18 mouse cellular contexts compared by ENCODE assay signal in the genomic region with DNA sequence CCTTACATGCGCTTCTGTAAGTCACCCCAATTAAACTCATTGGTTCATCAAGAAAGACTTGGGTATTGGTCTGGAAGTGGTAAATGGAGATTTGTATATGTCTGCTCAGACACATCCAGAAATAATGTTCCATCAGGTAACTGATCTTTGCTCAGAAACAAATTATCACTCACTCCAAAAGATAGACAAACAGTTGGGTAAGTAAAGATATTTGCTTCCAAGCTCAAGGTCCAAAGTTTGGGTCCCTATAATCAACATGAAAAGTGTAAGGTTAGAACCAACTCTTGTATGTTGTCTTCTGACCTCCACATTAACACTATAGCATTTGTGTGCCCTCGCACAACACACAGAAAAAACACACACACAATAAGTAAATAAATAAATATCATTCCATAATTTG.
DNase-seq lines count a peak whose midpoint lies in the region; ATAC-seq and TF ChIP-seq lines count a peak whose summit lies in the region.
"Had no signal": no experiment of that assay in that cellular context is flagged by ENCODE, and none has a peak within 500 bp of the region (broad histone marks: within the 10 kb centered on the region; RNA-seq: fewer than 3 reads in every experiment).

No protein-coding gene starts in this region.

- TF ChIP-seq POLR2A in liver, adult 2 months (IDR thresholded peaks at IDR 0.05; ENCODE audit: extremely low read depth, insufficient read depth, low read length): no peak

- H3K27ac ChIP-seq in liver, adult 2 months (replicated peaks; ENCODE audit: insufficient read depth, low read depth, low read length): no peak overlapping the region
- no peak overlapping the region for H3K27ac ChIP-seq in liver, embryonic 11.5 days (ENCODE audit: low read depth, low read length)

- no peaks in the 10 kb centered on the region for H3K27me3 ChIP-seq in liver, adult 2 months (ENCODE audit: control insufficient read depth, insufficient read depth, low read length)
- no peaks in the 10 kb centered on the region for H3K27me3 ChIP-seq in liver, embryonic 11.5 days (replicated peaks; ENCODE audit: control insufficient read depth, insufficient read depth, low read length)
- H3K27me3 ChIP-seq: CH12.LX had no signal

- TF ChIP-seq CTCF in liver, adult 2 months (IDR thresholded peaks at IDR 0.05; ENCODE audit: low read depth, low read length): no peak

- no peak overlapping the region for H3K4me3 ChIP-seq in liver, adult 2 months (ENCODE audit: insufficient read depth, low read depth, low read length)
- no peak overlapping the region for H3K4me3 ChIP-seq in liver, embryonic 11.5 days (ENCODE audit: low read depth, low read length)

- H3K4me1 ChIP-seq in liver, adult 2 months (ENCODE audit: control insufficient read depth, insufficient read depth, low read length): peaks cover 5% of the 10 kb centered on the region
- no peaks in the 10 kb centered on the region for H3K4me1 ChIP-seq in liver, embryonic 11.5 days (replicated peaks; ENCODE audit: control insufficient read depth, insufficient read depth, low read length)

- H3K79me2 ChIP-seq in liver, adult 2 months (ENCODE audit: control insufficient read depth, insufficient read depth, low read length): no peaks in the 10 kb centered on the region

- WGBS in liver, adult 2 months: 82% methylated on average over 2 of the region's 2 CpGs
- 79% methylated on average over 2 of the region's 2 CpGs for WGBS in liver, embryonic 11.5 days

- H3K9ac ChIP-seq in liver, adult 2 months (ENCODE audit: low read depth, low read length): no peak overlapping the region
- no peak overlapping the region for H3K9ac ChIP-seq in liver, embryonic 11.5 days (ENCODE audit: low read depth, low read length)

- peak; percentile 92 for DNase-seq in liver, adult 2 months (ENCODE audit: extremely low read depth, low read depth, low spot score)
- no peak for DNase-seq in liver, embryonic 11.5 days (ENCODE audit: low spot score)
- DNase-seq: adrenal gland, adult 2 months; adrenal gland, adult 8-10 months; adrenal gland, postnatal 10 days; adrenal gland, postnatal 14 days; adrenal gland, postnatal 25 days; adrenal gland, postnatal 36 days; B cell, adult 2 months; cerebellum, adult 11 months; cerebellum, adult 11-12 months; cerebellum, adult 18-20 months; cerebellum, adult 2 months had no signal

- H3K9me3 ChIP-seq in liver, embryonic 11.5 days (ENCODE audit: control insufficient read depth, low read length): no peaks in the 10 kb centered on the region

- no peak for ATAC-seq in liver, embryonic 11.5 days (replicated peaks; ENCODE audit: low FRiP score)
- ATAC-seq: activated CD4-positive, CD25-positive, alpha-beta regulatory T cell, adult 4 months; CD4-positive, CD25-positive, alpha-beta regulatory T cell, adult 4 months; Patski had no signal

- H3K36me3 ChIP-seq in liver, adult 2 months (ENCODE audit: control insufficient read depth, insufficient read depth, low read length): no peaks in the 10 kb centered on the region
- H3K36me3 ChIP-seq in liver, embryonic 11.5 days (ENCODE audit: control insufficient read depth, insufficient read depth, low read length): no peaks in the 10 kb centered on the region
- H3K36me3 ChIP-seq: G1E had no signal

- no peak overlapping the region for H3K4me2 ChIP-seq in liver, embryonic 11.5 days
